Mouse (Mus musculus) kidney, adult 2 months (tissue): ENCODE data around the gene Shld1. TPM values are rescaled to one million over a fixed set of nuclear protein-coding genes. Genes with fewer than 3 reads are reported as not detected.
A peak's percentile ranks its signal among the peaks of the same experiment; 100 is the strongest.

ENCODE experiments used
- DNase-seq: peaks from one replicate; pipeline ENCODE4 v3.0.0; 2021
- H3K27ac ChIP-seq: fragments of 200-500 bp; 2 replicates; pipeline ENCODE4 v1.5.1; 2012; ENCODE audit warnings: low read depth, low read length, control low read depth, inconsistent platforms; ENCODE audit not compliant: insufficient read depth
- H3K27me3 ChIP-seq: fragments of 200-500 bp; replicated peaks from 2 replicates; pipeline ENCODE4 v1.6.1; 2012; ENCODE audit warnings: mild to moderate bottlenecking, moderate library complexity, low read length, inconsistent platforms; ENCODE audit not compliant: control insufficient read depth, insufficient read depth
- H3K36me3 ChIP-seq: fragments of 200-500 bp; 2 replicates; pipeline ENCODE4 v1.6.1; 2012; ENCODE audit warnings: mild to moderate bottlenecking, moderate library complexity, low read length, inconsistent platforms; ENCODE audit not compliant: control insufficient read depth, insufficient read depth
- H3K4me1 ChIP-seq: fragments of 200-500 bp; 2 replicates; pipeline ENCODE4 v1.6.1; 2011; ENCODE audit warnings: low read length; ENCODE audit not compliant: control insufficient read depth, insufficient read depth
- H3K4me3 ChIP-seq: fragments of 200-500 bp; 2 replicates; pipeline ENCODE4 v1.5.1; 2011; ENCODE audit warnings: mild to moderate bottlenecking, low read depth, low read length, control low read depth; ENCODE audit not compliant: insufficient read depth
- CTCF ChIP-seq: fragments of 200-500 bp; conservative IDR thresholded peaks from 2 replicates; pipeline ENCODE4 v1.5.1; 2011; ENCODE audit warnings: low read depth, mild to moderate bottlenecking, control low read depth, low read length, moderate library complexity, mixed read lengths; ENCODE audit not compliant: insufficient read depth, insufficient read length
- POLR2A ChIP-seq: fragments of 200-500 bp; IDR thresholded peaks from one replicate; pipeline ENCODE4 v1.6.1; 2011; ENCODE audit warnings: low read depth, low read length, control low read depth
- WGBS: fragments of 180-500 bp; shearing (Covaris S2); methylation state at CpG from one replicate; pipeline ENCODE4 v1.1.7; 2018; 5-methylcytosine and 5-hydroxymethylcytosine counted together
- polyA plus RNA-seq: library from polyadenylated mRNA; depleted of rRNA; stranded (reverse); fragments of >200 nt; gene quantifications from 2 replicates; pipeline ENCODE4 v1.2.3, GENCODE M21; 2012

The Shld1 gene
- polyA plus RNA-seq, 1 experiment: 12.9 TPM

DNA sequence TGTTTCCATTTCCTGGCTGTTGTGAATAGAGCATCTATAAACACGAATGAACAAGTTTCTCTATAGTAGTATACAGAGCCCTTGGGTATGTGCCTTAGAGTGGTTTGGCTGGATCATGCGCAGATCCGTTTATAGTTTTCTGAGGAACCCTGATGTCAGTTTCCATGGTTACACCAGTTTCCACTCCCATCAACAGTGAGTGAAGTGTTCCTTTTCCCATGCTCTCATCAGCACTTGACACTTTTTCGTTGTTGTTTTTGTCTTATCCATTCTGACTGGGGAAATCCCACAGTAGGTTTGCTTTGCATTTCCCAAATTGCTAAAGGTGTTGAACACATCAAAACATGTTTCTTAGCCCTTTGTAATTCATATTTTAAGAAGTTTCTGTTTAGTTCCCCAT, 16.4 kb upstream of the Shld1 start:
- Histone ChIP-seq H3K36me3 (no peaks in the 10 kb centered on the region), H3K4me1 (no peaks in the 10 kb centered on the region), H3K27me3 (no peaks in the 10 kb centered on the region), H3K4me3 (no peak overlapping the region), H3K27ac (no peak overlapping the region)
- 85% methylated on average over 4 of the region's 4 CpGs for WGBS
- no peak for DNase-seq
- TF ChIP-seq POLR2A (no peak), CTCF (no peak)

DNA sequence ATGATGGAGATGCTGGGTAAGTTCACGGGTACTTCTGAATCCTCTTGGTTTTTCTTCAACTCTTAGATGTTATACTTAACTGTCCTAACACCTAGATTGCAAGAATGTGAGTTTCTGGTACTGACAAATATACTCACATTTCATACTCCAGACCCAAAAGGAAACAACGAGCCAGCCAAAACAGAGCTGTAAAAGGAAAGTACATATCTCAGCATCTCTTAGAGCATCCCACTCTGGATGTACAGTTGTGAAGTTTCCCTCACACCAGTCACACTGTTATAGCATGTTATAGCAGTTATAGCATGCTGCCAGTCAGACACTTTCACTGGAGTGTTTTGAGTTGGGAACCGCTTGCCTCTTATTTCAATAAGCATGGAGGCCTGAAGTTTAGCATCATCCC, 14.6 kb upstream of the Shld1 start:
- Histone ChIP-seq H3K27me3 (no peaks in the 10 kb centered on the region), H3K27ac (no peak overlapping the region), H3K4me1 (no peaks in the 10 kb centered on the region), H3K4me3 (no peak overlapping the region), H3K36me3 (no peaks in the 10 kb centered on the region)
- WGBS: 93% methylated on average over 3 of the region's 3 CpGs
- DNase-seq: no peak
- no peak for TF ChIP-seq CTCF

DNA sequence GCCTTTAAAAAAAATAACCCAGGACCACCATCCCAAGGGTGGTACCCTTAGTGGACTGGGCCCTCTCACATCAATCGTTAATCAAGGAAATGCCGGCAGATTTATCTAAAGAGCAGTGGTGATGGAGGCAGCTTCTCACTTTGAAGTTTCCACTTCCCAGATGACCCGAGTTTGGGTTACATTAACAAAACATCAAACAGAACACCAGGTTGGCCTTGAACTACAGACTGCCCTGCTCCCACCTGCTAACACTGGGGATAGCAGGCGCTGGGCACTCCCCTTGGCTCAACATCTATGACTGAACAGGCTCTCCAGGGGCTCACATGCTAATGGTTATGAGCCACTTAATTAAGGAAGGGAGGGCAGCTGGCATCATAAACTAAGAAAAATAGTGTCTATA, 10.6 kb upstream of the Shld1 start:
- 44% methylated on average over 4 of the region's 4 CpGs for WGBS
- no peaks in the 10 kb centered on the region for H3K4me1 ChIP-seq
- no peak overlapping the region for H3K27ac ChIP-seq
- no peak for TF ChIP-seq POLR2A
- no peak for TF ChIP-seq CTCF
- no peaks in the 10 kb centered on the region for H3K36me3 ChIP-seq
- no peaks in the 10 kb centered on the region for H3K27me3 ChIP-seq
- H3K4me3 ChIP-seq: no peak overlapping the region
- no peak for DNase-seq

DNA sequence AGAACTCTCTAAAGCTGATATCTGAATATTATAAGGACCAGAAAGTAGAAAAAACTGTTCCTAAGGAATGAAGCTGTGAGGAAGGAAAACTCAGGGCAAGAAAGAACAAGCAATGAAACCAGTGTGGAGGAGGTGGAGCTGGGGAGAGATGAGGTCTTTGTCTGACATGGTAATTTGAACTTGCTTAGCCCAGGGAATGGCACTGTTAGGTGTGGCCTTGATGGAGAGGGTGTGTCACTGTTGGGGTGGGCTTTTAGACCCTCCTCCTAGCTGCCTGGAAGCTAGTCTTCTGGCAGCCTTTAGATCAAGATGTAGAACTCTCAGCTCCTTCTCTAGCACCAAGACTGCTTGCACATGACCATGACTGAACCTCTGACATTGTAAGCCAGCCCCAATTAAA, 1.7 kb upstream of the Shld1 start:
- no peak for TF ChIP-seq CTCF
- no peak for TF ChIP-seq POLR2A
- Histone ChIP-seq H3K36me3 (no peaks in the 10 kb centered on the region), H3K27me3 (no peaks in the 10 kb centered on the region), H3K4me3 (no peak overlapping the region), H3K4me1 (0 out of 2 replicates have a peak, but pooled peaks cover 3% of the 10 kb centered on the region), H3K27ac (no peak overlapping the region)
- no peak for DNase-seq

DNA sequence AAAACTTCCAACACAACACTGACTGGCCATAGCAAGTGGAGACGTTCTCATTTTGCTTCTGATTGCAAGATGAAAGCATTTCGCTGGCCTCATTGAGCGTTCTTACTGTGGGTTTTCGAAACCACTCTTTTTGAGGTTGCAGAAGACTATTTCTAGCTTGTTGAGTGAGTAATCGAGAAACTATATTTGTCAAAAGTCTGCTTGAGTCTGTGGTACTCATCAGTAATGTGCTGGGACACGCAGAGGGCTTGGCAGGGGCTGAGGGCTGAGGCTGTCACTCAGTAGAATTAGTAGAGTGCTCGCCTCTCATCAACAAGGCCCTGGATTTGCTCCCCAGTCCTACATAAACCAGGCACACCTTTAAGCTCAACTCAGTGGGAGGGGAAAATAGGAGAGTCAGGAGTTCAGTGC, 1.9 kb downstream of the Shld1 start:
- H3K4me3 ChIP-seq: no peak overlapping the region
- 84% methylated on average over 7 of the region's 7 CpGs for WGBS
- H3K36me3 ChIP-seq: no peaks in the 10 kb centered on the region
- TF ChIP-seq POLR2A: no peak
- TF ChIP-seq CTCF: no peak
- 0 out of 2 replicates have a peak, but pooled peaks cover 3% of the 10 kb centered on the region for H3K4me1 ChIP-seq
- no peaks in the 10 kb centered on the region for H3K27me3 ChIP-seq
- DNase-seq: no peak
- no peak overlapping the region for H3K27ac ChIP-seq

DNA sequence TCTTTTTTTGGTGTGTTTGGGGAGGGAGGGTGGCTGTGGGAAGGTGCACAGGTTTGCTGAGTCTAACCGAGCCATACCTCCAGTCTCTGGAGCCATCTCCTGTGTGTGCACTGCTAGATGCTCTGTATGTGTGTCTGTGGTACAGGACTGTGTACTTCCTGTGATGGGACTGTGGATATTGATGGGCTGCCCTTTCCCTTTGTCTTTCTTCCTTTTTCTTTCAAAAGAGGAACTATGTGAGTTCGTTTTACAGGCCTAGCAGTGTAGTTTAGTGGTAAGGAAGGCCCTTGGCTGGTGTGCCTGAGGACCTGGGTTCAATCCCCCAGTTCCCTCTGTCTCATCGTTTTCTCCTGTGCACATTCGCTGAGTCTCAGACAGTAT, 2.4 kb downstream of the Shld1 start:
- Histone ChIP-seq H3K36me3 (no peaks in the 10 kb centered on the region), H3K27me3 (no peaks in the 10 kb centered on the region), H3K4me1 (0 out of 2 replicates have a peak, but pooled peaks cover 3% of the 10 kb centered on the region), H3K4me3 (no peak overlapping the region), H3K27ac (no peak overlapping the region)
- 61% methylated on average over 4 of the region's 4 CpGs for WGBS
- no peak for DNase-seq
- no peak for TF ChIP-seq CTCF
- no peak for TF ChIP-seq POLR2A

DNA sequence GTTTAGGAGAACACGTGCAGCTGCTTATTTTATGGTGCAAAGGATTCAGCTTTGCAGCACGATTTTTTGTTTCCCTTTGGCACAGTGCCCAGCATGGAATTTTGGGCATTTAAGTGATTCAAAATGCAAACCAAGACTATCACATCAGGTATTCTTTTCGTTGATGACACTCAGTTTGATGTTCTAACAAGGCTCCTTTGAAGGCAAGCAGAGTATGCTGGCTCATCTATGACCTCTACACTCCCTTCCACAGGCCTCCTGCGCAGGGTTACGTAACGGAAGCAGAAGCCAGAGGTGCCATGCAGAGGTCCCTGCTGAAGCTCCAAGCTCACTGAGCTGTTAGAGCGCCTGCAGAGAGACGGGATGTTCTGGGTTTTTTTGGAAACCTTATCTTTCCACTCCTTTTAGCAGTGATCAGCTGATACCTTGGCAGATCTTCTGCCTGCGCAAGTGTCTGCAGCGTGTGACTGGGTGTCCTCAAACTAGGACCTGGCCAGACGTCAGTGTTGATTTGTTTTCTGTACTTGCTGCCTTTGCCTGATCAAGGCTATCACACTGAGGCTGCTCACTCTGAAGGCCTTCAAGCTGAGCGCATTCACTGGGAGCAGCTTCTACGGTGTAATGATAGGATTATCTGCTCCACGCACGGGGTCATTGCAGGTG, 3.0 kb downstream of the Shld1 start:
- Histone ChIP-seq H3K36me3 (no peaks in the 10 kb centered on the region), H3K4me1 (0 out of 2 replicates have a peak, but pooled peaks cover 3% of the 10 kb centered on the region), H3K4me3 (no peak overlapping the region), H3K27ac (no peak overlapping the region), H3K27me3 (no peaks in the 10 kb centered on the region)
- TF ChIP-seq CTCF (no peak), POLR2A (no peak)
- DNase-seq: peak; percentile 66
- WGBS: 67% methylated on average over 15 of the region's 15 CpGs

DNA sequence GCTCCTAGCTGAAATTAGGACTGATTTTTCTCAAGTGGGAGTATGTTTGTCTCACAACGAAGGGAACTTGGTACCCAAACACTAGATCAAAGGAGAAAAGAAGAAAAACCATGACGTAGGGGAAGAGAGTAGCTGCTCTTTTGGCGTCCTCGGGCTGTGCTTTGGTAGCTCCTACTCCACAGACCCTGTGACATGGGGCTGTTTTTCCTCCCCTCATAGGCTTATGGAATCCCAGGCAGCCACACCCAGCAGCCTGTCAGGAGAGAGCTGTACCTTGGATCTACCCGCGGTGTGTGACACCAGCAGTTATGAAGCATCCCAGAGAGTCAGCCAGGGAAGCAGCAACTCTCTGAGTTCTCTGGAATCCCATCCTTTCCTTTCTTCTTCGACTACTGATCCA, 5.0 kb downstream of the Shld1 start:
- Histone ChIP-seq H3K36me3 (0 out of 2 replicates have a peak, but pooled peaks cover 1% of the 10 kb centered on the region), H3K4me1 (no peaks in the 10 kb centered on the region), H3K27me3 (no peaks in the 10 kb centered on the region), H3K4me3 (no peak overlapping the region), H3K27ac (no peak overlapping the region)
- no peak for DNase-seq
- TF ChIP-seq CTCF (no peak), POLR2A (no peak)
- WGBS: 72% methylated on average over 7 of the region's 7 CpGs
